Mouse (Mus musculus): ENCODE data around the gene Stx1a.

Gene Stx1a

DNA sequence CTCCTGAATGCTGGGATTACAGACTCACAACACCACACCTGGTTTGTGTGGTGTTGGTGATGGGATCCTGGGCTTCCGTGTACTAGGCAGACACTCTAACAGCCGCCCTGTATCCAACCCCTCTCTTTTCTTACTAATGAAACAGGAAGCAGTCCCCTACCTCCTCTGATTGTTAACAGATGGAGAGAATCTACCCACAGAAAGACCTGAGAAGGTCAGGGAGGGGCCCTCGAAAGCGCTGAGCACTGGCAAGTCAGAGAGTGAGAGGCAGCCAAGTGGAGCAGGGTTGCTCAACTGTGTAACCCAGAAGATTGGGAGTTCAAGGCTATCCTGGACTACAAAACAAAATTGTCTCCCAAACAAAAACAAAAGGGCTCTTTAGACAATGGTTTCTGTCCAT is 63.6 kb downstream of the Stx1a start:
- DNase-seq (ENCODE audit: low read depth, low spot score): no peak

GRCm38 (mm10) chr5:135089653-135090052 is 66.4 kb downstream of the Stx1a start, which contains the start of gene Mlxipl:
TSS of gene Mlxipl (plus strand) at chr5:135089890.
- DNase-seq (ENCODE audit: low read depth, low spot score): no peak

All from brain, adult 2 months (tissue).